Mouse (Mus musculus) urinary bladder, postnatal 36 days (tissue): Measurements from ENCODE around the gene Sept12.

Experiments used
- DNase-seq, 2 experiments: peaks; one replicate each; pipeline ENCODE4 v3.0.0; 2022; ENCODE audit warnings: low spot score in 2 of 2, mixed read lengths in 1 of 2

Sept12 gene

GRCm38 (mm10) chr16:4997553-4997952, at the start of gene Sept12:
Sept12 (minus strand) TSS chr16:4997852.
- DNase-seq = peak in 1 of 2 experiments; percentile 21

- DNase-seq = no peak
Observed at GRCm38 (mm10) chr16:5045322-5045721, 47.7 kb upstream of the Sept12 start.

- no peak for DNase-seq
Observed at GRCm38 (mm10) chr16:5036649-5037234, 39.1 kb upstream of the Sept12 start.

GRCm38 (mm10) chr16:5035591-5035990, 37.9 kb upstream of the Sept12 start:
- no peak for DNase-seq

GRCm38 (mm10) chr16:5029847-5030246, 32.2 kb upstream of the Sept12 start:
- DNase-seq = no peak

GRCm38 (mm10) chr16:5024021-5024420, 26.4 kb upstream of the Sept12 start:
- DNase-seq = no peak

- no peak for DNase-seq
Observed at GRCm38 (mm10) chr16:5014578-5014977, 16.9 kb upstream of the Sept12 start.

- DNase-seq = peak; percentile 93 to 98
Observed at GRCm38 (mm10) chr16:5013054-5013838, 15.6 kb upstream of the Sept12 start, which contains the start of gene Rogdi. Rogdi (minus strand) TSS chr16:5013553.

- no peak for DNase-seq
Observed at GRCm38 (mm10) chr16:5012036-5013005, 14.7 kb upstream of the Sept12 start.

- DNase-seq = no peak
Observed at GRCm38 (mm10) chr16:5011285-5011684, 13.6 kb upstream of the Sept12 start.

- DNase-seq = no peak
Observed at GRCm38 (mm10) chr16:5010371-5010935, 12.8 kb upstream of the Sept12 start.

GRCm38 (mm10) chr16:5008076-5008475, 10.4 kb upstream of the Sept12 start:
- no peak for DNase-seq

GRCm38 (mm10) chr16:5007492-5007891, 9.8 kb upstream of the Sept12 start:
- no peak for DNase-seq

GRCm38 (mm10) chr16:5007067-5007466, 9.4 kb upstream of the Sept12 start, which contains the start of gene Smim22:
Smim22 (plus strand) TSS chr16:5007288.
- DNase-seq = peak; percentile 39 to 65

GRCm38 (mm10) chr16:5000611-5001010, 3.0 kb upstream of the Sept12 start:
- DNase-seq = no peak

GRCm38 (mm10) chr16:4998984-4999383, 1.3 kb upstream of the Sept12 start:
- no peak for DNase-seq

- DNase-seq = no peak
Observed at GRCm38 (mm10) chr16:4993276-4993675, 4.4 kb downstream of the Sept12 start.

GRCm38 (mm10) chr16:4984717-4985116, 12.9 kb downstream of the Sept12 start:
- DNase-seq = no peak

- DNase-seq = peak in 1 of 2 experiments; percentile 16
Observed at GRCm38 (mm10) chr16:4979755-4980380, 17.8 kb downstream of the Sept12 start.

GRCm38 (mm10) chr16:4978275-4979051, 19.2 kb downstream of the Sept12 start:
- DNase-seq = no peak
